8 mouse cellular contexts compared by ENCODE assay signal in genomic region chr11:32693431-32694141, GRCm38 (mm10). TPM values are rescaled to one million over a fixed set of nuclear protein-coding genes. Genes with fewer than 3 reads are reported as not detected.
DNase-seq lines count a peak whose midpoint lies in the region; ATAC-seq and TF ChIP-seq lines count a peak whose summit lies in the region.

No protein-coding gene starts in this region.

- no peak overlapping the region for H3K4me2 ChIP-seq in midbrain, embryonic 15.5 days
- H3K4me2 ChIP-seq in midbrain, embryonic 11.5 days = no peak overlapping the region
- H3K4me2 ChIP-seq in forebrain, embryonic 15.5 days (replicated peaks) = no peak overlapping the region

- no peaks in the 10 kb centered on the region for H3K9me3 ChIP-seq in midbrain, embryonic 15.5 days
- H3K9me3 ChIP-seq in midbrain, embryonic 11.5 days (ENCODE audit: control insufficient read depth, low read length) = no peaks in the 10 kb centered on the region
- H3K9me3 ChIP-seq in forebrain, embryonic 15.5 days = no peaks in the 10 kb centered on the region

- no peak overlapping the region for H3K9ac ChIP-seq in midbrain, embryonic 15.5 days
- no peak overlapping the region for H3K9ac ChIP-seq in midbrain, embryonic 11.5 days (ENCODE audit: low read length)
- no peak overlapping the region for H3K9ac ChIP-seq in forebrain, embryonic 15.5 days (replicated peaks)

- no peaks in the 10 kb centered on the region for H3K36me3 ChIP-seq in midbrain, embryonic 15.5 days (replicated peaks)
- no peaks in the 10 kb centered on the region for H3K36me3 ChIP-seq in midbrain, embryonic 11.5 days (ENCODE audit: control insufficient read depth, insufficient read depth, low read length)
- no peaks in the 10 kb centered on the region for H3K36me3 ChIP-seq in forebrain, embryonic 15.5 days

- 0 out of 2 replicates have a peak, but pooled peaks have one; percentile 50 for ATAC-seq in midbrain, embryonic 15.5 days (replicated peaks)
- no peak for ATAC-seq in midbrain, embryonic 11.5 days (ENCODE audit: low FRiP score)
- peak; percentile 64; the same call in 1 of the 2 replicates for ATAC-seq in forebrain, embryonic 15.5 days (replicated peaks)

- no peak overlapping the region; the same call in 1 of the 2 replicates for H3K4me3 ChIP-seq in gastrocnemius, adult 2 months
- H3K4me3 ChIP-seq in midbrain, embryonic 15.5 days = no peak overlapping the region
- no peak overlapping the region for H3K4me3 ChIP-seq in midbrain, embryonic 11.5 days (ENCODE audit: low read depth, low read length)
- no peak overlapping the region for H3K4me3 ChIP-seq in forebrain, embryonic 15.5 days

- peaks cover 13% of the 10 kb centered on the region; the same call in 1 of the 2 replicates for H3K4me1 ChIP-seq in midbrain, embryonic 15.5 days
- H3K4me1 ChIP-seq in midbrain, embryonic 11.5 days (ENCODE audit: control insufficient read depth, insufficient read depth, low read length) = peaks cover 4% of the 10 kb centered on the region; the same call in 1 of the 2 replicates
- H3K4me1 ChIP-seq in forebrain, embryonic 15.5 days = peaks cover 17% of the 10 kb centered on the region

- intact Hi-C loops in gastrocnemius, adult 2 months (cut with DNase I) = no loop called here
- intact Hi-C loops in gastrocnemius, postnatal 36 days (cut with DNase I) = no loop called here

- peak overlapping the region; percentile 91 for H3K27ac ChIP-seq in gastrocnemius, adult 2 months
- no peak overlapping the region for H3K27ac ChIP-seq in midbrain, embryonic 15.5 days
- H3K27ac ChIP-seq in midbrain, embryonic 11.5 days (ENCODE audit: low read depth, low read length) = no peak overlapping the region
- H3K27ac ChIP-seq in forebrain, embryonic 15.5 days (replicated peaks) = peak overlapping the region; percentile 15; the same call in 1 of the 2 replicates

- DNase-seq in gastrocnemius, adult 2 months = peak; percentile 62
- DNase-seq in gastrocnemius, postnatal 36 days = no peak
- DNase-seq in midbrain, embryonic 11.5 days (ENCODE audit: low spot score, missing footprints) = no peak
- DNase-seq in retina, postnatal 1 day = peak; percentile 33
- no peak for DNase-seq in spleen, postnatal 36 days (ENCODE audit: low spot score in 2 of 2)
- DNase-seq in left cerebral cortex, adult 18-20 months (ENCODE audit: low spot score in 2 of 2) = no peak

- H3K27me3 ChIP-seq in midbrain, embryonic 15.5 days (replicated peaks) = no peaks in the 10 kb centered on the region
- H3K27me3 ChIP-seq in midbrain, embryonic 11.5 days (ENCODE audit: control insufficient read depth, insufficient read depth, low read length) = no peaks in the 10 kb centered on the region
- no peaks in the 10 kb centered on the region for H3K27me3 ChIP-seq in forebrain, embryonic 15.5 days

- peak; percentile 61 for TF ChIP-seq CTCF in gastrocnemius, adult 2 months (IDR thresholded peaks at IDR 0.05)

- WGBS in midbrain, embryonic 15.5 days = 64% methylated on average over 7 of the region's 7 CpGs
- 70% methylated on average over 7 of the region's 7 CpGs for WGBS in midbrain, embryonic 11.5 days
- WGBS in forebrain, embryonic 15.5 days = 59% methylated on average over 7 of the region's 7 CpGs

RNA-seq across cellular contexts. Expression of gene Fbxw11, which starts 51.1 kb away (rescaled TPM):
- 10 to 100 TPM; 56.9 to 68.9 TPM for total RNA-seq in gastrocnemius, adult 2 months (2021)
- 10 to 100 TPM; 51.0 to 52.6 TPM for total RNA-seq in gastrocnemius, postnatal 36 days (2021)
- polyA plus RNA-seq in midbrain, embryonic 15.5 days (2015; fragmentation: Nextera tagmentation; extraction: Ambion mirVana) = 120 and 126 TPM in 2 replicates
- polyA plus RNA-seq in midbrain, embryonic 11.5 days (2014; fragmentation: Nextera tagmentation; extraction: Ambion mirVana) = 104 TPM in 2 replicates
- 125 and 127 TPM in 2 replicates for polyA plus RNA-seq in forebrain, embryonic 15.5 days (2015; fragmentation: Nextera tagmentation; extraction: Ambion mirVana)
- total RNA-seq in left cerebral cortex, adult 18-20 months (2021) = 100 to 1,000 TPM; 116 to 119 TPM

Comparison
In these comparisons a context has a peak if more than half of its experiments do, and no peak if none do; other contexts are left out.
1. DNase-seq: peak in gastrocnemius, adult 2 months (single experiment) and retina, postnatal 1 day (single experiment); none in gastrocnemius, postnatal 36 days (0 of 2), midbrain, embryonic 11.5 days (single experiment), spleen, postnatal 36 days (0 of 2) and left cerebral cortex, adult 18-20 months (0 of 2).
2. H3K27ac ChIP-seq: peak in gastrocnemius, adult 2 months (single experiment) and forebrain, embryonic 15.5 days (single experiment); none in midbrain, embryonic 15.5 days (single experiment) and midbrain, embryonic 11.5 days (single experiment).